Comparison of ENCODE assay signal across 10 mouse cellular contexts in genomic region chr11:45799732-45800386, GRCm38 (mm10). TPM values are rescaled to one million over a fixed set of nuclear protein-coding genes. Genes with fewer than 3 reads are reported as not detected.
A peak's percentile ranks its signal among the peaks of the same experiment; 100 is the strongest.
DNase-seq lines count a peak whose midpoint lies in the region; ATAC-seq lines count a peak whose summit lies in the region.
"Had no signal": no experiment of that assay in that cellular context is flagged by ENCODE, and none has a peak within 500 bp of the region (broad histone marks: within the 10 kb centered on the region; RNA-seq: fewer than 3 reads in every experiment).

No protein-coding gene starts in this region.

- H3K4me3 ChIP-seq in kidney, embryonic 15.5 days (replicated peaks) = no peak overlapping the region
- no peak overlapping the region for H3K4me3 ChIP-seq in liver, embryonic 16.5 days (ENCODE audit: low read depth, low read length)

- H3K4me2 ChIP-seq in kidney, embryonic 15.5 days = peak overlapping the region; percentile 44
- H3K4me2 ChIP-seq in liver, embryonic 16.5 days (ENCODE audit: low read depth, low read length) = no peak overlapping the region

- no peaks in the 10 kb centered on the region for H3K36me3 ChIP-seq in kidney, embryonic 15.5 days
- H3K36me3 ChIP-seq in liver, embryonic 16.5 days (ENCODE audit: control insufficient read depth, insufficient read depth) = no peaks in the 10 kb centered on the region

- H3K9me3 ChIP-seq in kidney, embryonic 15.5 days (replicated peaks) = no peaks in the 10 kb centered on the region
- no peaks in the 10 kb centered on the region for H3K9me3 ChIP-seq in liver, embryonic 16.5 days (replicated peaks; ENCODE audit: control insufficient read depth, low read length)

- peaks cover 22% of the 10 kb centered on the region for H3K4me1 ChIP-seq in kidney, embryonic 15.5 days
- H3K4me1 ChIP-seq in liver, embryonic 16.5 days (ENCODE audit: control insufficient read depth, low read depth, low read length) = peaks cover 41% of the 10 kb centered on the region

- peak; percentile 76 for ATAC-seq in kidney, embryonic 15.5 days (replicated peaks; ENCODE audit: low FRiP score)
- ATAC-seq in liver, embryonic 16.5 days (ENCODE audit: low read depth) = peak; percentile 40; the same call in 1 of the 2 replicates

- peak; percentile 46 for DNase-seq in embryo, embryonic 10.5 days (ENCODE audit: low spot score)
- no peak for DNase-seq in embryo, embryonic 10 days (ENCODE audit: low spot score)
- peak; percentile 15 for DNase-seq in ES-CJ7 (ENCODE audit: low read depth, low spot score)
- no peak for DNase-seq in cerebellum, postnatal 36 days
- no peak for DNase-seq in urinary bladder, adult 2 months (ENCODE audit: low spot score)
- DNase-seq in frontal cortex, adult 2 months (ENCODE audit: extremely low spot score in 1 of 2, low spot score in 1 of 2) = no peak
- DNase-seq: layer of hippocampus, adult 9-11 months; right cerebral cortex, postnatal 4 days had no signal

- WGBS in kidney, embryonic 15.5 days = 25% methylated on average over 9 of the region's 9 CpGs
- WGBS in liver, embryonic 16.5 days (ENCODE audit: insufficient replicate concordance) = 42% methylated on average over 9 of the region's 9 CpGs

- no peak overlapping the region for H3K27ac ChIP-seq in kidney, embryonic 15.5 days
- no peak overlapping the region for H3K27ac ChIP-seq in liver, embryonic 16.5 days (ENCODE audit: low read length)

- H3K27me3 ChIP-seq in kidney, embryonic 15.5 days = no peaks in the 10 kb centered on the region
- no peaks in the 10 kb centered on the region for H3K27me3 ChIP-seq in liver, embryonic 16.5 days (ENCODE audit: control insufficient read depth, insufficient read depth, low read depth, low read length)

- no peak overlapping the region for H3K9ac ChIP-seq in kidney, embryonic 15.5 days
- H3K9ac ChIP-seq in liver, embryonic 16.5 days (ENCODE audit: low read depth, low read length) = no peak overlapping the region

RNA-seq across cellular contexts. Expression of gene Clint1, which starts 52.0 kb away (rescaled TPM):
- polyA plus RNA-seq in kidney, embryonic 15.5 days (2015; fragmentation: Nextera tagmentation; extraction: Ambion mirVana) = 97.8 and 102 TPM in 2 replicates
- polyA plus RNA-seq in liver, embryonic 16.5 days (2015; fragmentation: Nextera tagmentation; extraction: Ambion mirVana) = 52.2 and 52.8 TPM in 2 replicates
- 72.0 and 74.3 TPM in 2 replicates for polyA plus RNA-seq in urinary bladder, adult 2 months (2012; rRNA removed)
- 39.5 TPM in 2 replicates for polyA plus RNA-seq in frontal cortex, adult 2 months (2012; rRNA removed)

Comparison
In these comparisons a context has a peak if more than half of its experiments do, and no peak if none do; other contexts are left out.
1. DNase-seq: peak in embryo, embryonic 10.5 days (single experiment) and ES-CJ7 (single experiment); none in embryo, embryonic 10 days (single experiment), cerebellum, postnatal 36 days (0 of 2), urinary bladder, adult 2 months (single experiment) and frontal cortex, adult 2 months (0 of 2).